Mouse (Mus musculus) forebrain, embryonic 14.5 days (tissue): Measurements from ENCODE around the gene Il17rc. TPM values are rescaled to one million over a fixed set of nuclear protein-coding genes. Genes with fewer than 3 reads are reported as not detected.
A peak's percentile ranks its signal among the peaks of the same experiment; 100 is the strongest.

Experiments used
- ATAC-seq: fragments of 200-750 bp; cut with Nextera tagmentation; 2 replicates; pipeline ENCODE4 v1.8.0; 2017; ENCODE audit warnings: mild to moderate bottlenecking, moderate library complexity
- DNase-seq: peaks from one replicate; pipeline ENCODE4 v3.0.0-alpha.2; 2015; ENCODE audit warnings: low spot score
- H3K27ac ChIP-seq: fragments of 300-500 bp; sonication (generic); 2 replicates; pipeline ENCODE4 v1.5.1; 2014; ENCODE audit warnings: low read depth, mild to moderate bottlenecking, control low read depth, low read length, moderate library complexity
- H3K27me3 ChIP-seq: fragments of 300-500 bp; sonication (generic); replicated peaks from 2 replicates; pipeline ENCODE4 v1.6.1; 2014; ENCODE audit warnings: low read length, control low read depth, mixed read lengths; ENCODE audit not compliant: control insufficient read depth, insufficient read depth
- H3K36me3 ChIP-seq: fragments of 300-500 bp; sonication (generic); 2 replicates; pipeline ENCODE4 v1.6.1; 2014; ENCODE audit warnings: low read length, control low read depth; ENCODE audit not compliant: control insufficient read depth, insufficient read depth
- H3K4me1 ChIP-seq: fragments of 300-500 bp; sonication (generic); 2 replicates; pipeline ENCODE4 v1.6.1; 2014; ENCODE audit warnings: antibody characterized with exemption, low read length, control low read depth; ENCODE audit not compliant: control insufficient read depth, insufficient read depth
- H3K4me2 ChIP-seq: fragments of 300-500 bp; sonication (generic); 2 replicates; pipeline ENCODE4 v1.6.1; 2014; ENCODE audit warnings: mild to moderate bottlenecking, control low read depth, low read length
- H3K4me3 ChIP-seq: fragments of 300-500 bp; sonication (generic); 2 replicates; pipeline ENCODE4 v1.5.1; 2014; ENCODE audit warnings: low read depth, low read length, control low read depth
- H3K9ac ChIP-seq: fragments of 300-500 bp; sonication (generic); 2 replicates; pipeline ENCODE4 v1.6.1; 2014; ENCODE audit warnings: mild to moderate bottlenecking, low read length, control low read depth, moderate library complexity
- H3K9me3 ChIP-seq: fragments of 300-500 bp; sonication (generic); replicated peaks from 2 replicates; pipeline ENCODE4 v1.6.1; 2016; ENCODE audit warnings: low read length, control low read depth, mixed read lengths; ENCODE audit not compliant: control insufficient read depth
- WGBS: fragments of 180-500 bp; shearing (Covaris S2); extraction: QIAGEN DNeasy Blood & Tissue Kit; methylation state at CpG from one replicate; pipeline ENCODE4 v1.1.7; 2014; 5-methylcytosine and 5-hydroxymethylcytosine counted together
- polyA plus RNA-seq: library from polyadenylated mRNA; unstranded; fragments of >200 nt; fragmentation: Nextera tagmentation; extraction: Ambion mirVana; gene quantifications from 2 replicates; pipeline ENCODE4 v1.2.1, GENCODE M21; 2014

The Il17rc gene
- polyA plus RNA-seq, 1 experiment from 2014 or later, result 1.3 TPM

DNA sequence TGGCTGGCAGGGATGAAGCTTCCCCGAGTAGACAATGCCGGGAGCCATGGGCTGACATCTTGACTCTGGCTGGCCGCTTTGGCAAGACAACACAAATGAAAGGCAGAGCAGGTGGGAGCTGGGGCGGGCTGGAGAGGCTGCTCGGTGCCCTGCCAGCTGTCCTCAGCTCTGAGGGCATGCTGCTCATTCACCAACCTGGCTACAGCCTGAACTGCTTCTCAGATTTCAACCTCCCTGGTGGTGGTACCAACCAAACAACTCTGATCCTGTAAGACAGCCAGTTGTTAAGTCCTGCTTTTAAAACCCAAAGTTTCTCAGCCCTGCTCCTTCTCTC lies 37.7 kb downstream of the Il17rc start:
- no peak for ATAC-seq
- WGBS, result 47% methylated on average over 5 of the region's 5 CpGs
- DNase-seq, result no peak

DNA sequence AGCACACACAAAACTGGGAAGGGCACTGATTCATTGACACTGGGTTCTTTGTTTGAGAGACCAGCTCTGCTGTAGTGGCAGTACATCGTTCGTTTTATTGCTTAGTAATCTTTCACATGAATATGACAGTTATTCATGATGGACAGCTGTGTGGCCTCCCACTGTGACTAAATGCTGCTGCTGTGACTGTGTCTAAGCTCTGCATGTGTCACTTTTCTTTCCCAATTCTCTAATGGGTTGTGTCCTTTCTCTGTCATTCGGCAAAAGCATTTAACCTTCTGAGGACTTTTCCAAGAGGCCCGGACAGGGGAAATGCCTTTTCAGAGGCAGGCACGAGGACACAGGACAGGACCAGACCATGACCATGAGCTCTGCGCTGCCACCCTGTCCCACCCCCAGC lies 42.7 kb downstream of the Il17rc start:
- H3K4me3 ChIP-seq, result no peak overlapping the region
- 96% methylated on average over 6 of the region's 6 CpGs for WGBS
- no peak overlapping the region for H3K4me2 ChIP-seq
- H3K36me3 ChIP-seq, result peaks cover 55% of the 10 kb centered on the region
- ATAC-seq (no peak), DNase-seq (no peak)
- no peaks in the 10 kb centered on the region for H3K4me1 ChIP-seq
- H3K9me3 ChIP-seq, result no peaks in the 10 kb centered on the region
- H3K27me3 ChIP-seq, result no peaks in the 10 kb centered on the region
- H3K9ac ChIP-seq, result no peak overlapping the region
- H3K27ac ChIP-seq, result no peak overlapping the region

More for the DNA sequence above, 37.7 kb downstream of the Il17rc start:
- Histone ChIP-seq H3K27me3 (no peaks in the 10 kb centered on the region), H3K36me3 (peaks cover 6% of the 10 kb centered on the region), H3K27ac (no peak overlapping the region), H3K4me2 (no peak overlapping the region), H3K4me3 (no peak overlapping the region), H3K4me1 (no peaks in the 10 kb centered on the region), H3K9ac (no peak overlapping the region), H3K9me3 (no peaks in the 10 kb centered on the region)

DNA sequence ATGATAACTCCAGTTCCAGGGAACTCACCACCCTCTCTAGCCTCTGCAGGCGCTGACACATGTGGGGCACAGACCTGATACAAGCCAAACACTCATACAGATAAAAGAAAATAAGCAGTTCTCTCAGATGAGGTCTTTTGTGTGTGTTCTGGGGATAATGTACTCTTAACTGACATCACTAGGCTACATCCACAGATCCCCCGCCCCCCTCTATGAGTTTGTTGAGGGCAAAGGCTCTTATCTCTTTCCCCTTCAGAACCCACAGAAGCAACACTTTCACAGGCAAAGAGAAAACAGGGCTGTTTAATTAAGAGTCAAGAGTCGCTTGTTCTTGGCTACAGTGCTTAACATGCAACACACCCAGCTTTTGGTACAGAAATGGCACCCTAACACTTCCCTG lies 43.4 kb downstream of the Il17rc start:
- WGBS, result 91% methylated on average over 3 of the region's 3 CpGs
- no peak for DNase-seq
- Histone ChIP-seq H3K27me3 (no peaks in the 10 kb centered on the region), H3K36me3 (peaks cover 62% of the 10 kb centered on the region), H3K4me2 (no peak overlapping the region), H3K27ac (no peak overlapping the region), H3K4me3 (no peak overlapping the region), H3K4me1 (no peaks in the 10 kb centered on the region), H3K9ac (no peak overlapping the region), H3K9me3 (no peaks in the 10 kb centered on the region)
- ATAC-seq, result no peak

DNA sequence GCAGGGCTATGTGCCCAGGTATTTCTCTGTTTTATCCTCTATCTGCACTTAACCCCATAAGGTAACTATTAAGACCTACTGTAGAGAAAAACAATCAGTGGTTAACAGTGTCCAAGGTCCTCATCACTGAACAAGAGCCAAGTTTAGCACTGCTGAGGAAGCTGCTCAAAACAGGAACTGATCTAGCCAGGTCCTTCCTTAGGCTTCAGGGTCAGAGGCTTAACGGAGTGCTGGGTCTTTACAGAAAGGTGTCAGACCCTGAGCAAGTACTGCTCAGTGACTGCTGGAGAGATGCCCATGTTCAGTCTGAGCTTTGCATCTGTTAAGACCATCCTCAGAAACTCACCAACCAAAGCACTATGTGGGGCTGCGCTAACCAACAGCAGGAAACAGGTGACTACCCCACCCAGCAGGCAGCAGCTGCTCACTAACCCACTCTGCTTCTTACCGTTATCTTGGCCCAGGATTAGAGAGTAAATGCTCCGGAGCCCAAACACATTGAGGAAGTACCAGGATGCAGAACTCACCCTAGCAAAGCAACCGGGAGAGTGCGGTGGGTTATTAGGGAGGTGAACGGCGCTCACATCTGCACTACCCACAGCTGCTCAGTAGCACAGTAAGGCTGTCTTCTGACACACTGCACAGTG lies 46.3 kb downstream of the Il17rc start:
- no peak overlapping the region for H3K4me2 ChIP-seq
- no peak overlapping the region for H3K4me3 ChIP-seq
- DNase-seq (no peak), ATAC-seq (no peak)
- no peaks in the 10 kb centered on the region for H3K4me1 ChIP-seq
- no peaks in the 10 kb centered on the region for H3K9me3 ChIP-seq
- no peak overlapping the region for H3K27ac ChIP-seq
- 94% methylated on average over 8 of the region's 8 CpGs for WGBS
- no peaks in the 10 kb centered on the region for H3K27me3 ChIP-seq
- H3K9ac ChIP-seq, result no peak overlapping the region
- H3K36me3 ChIP-seq, result peaks cover 92% of the 10 kb centered on the region

DNA sequence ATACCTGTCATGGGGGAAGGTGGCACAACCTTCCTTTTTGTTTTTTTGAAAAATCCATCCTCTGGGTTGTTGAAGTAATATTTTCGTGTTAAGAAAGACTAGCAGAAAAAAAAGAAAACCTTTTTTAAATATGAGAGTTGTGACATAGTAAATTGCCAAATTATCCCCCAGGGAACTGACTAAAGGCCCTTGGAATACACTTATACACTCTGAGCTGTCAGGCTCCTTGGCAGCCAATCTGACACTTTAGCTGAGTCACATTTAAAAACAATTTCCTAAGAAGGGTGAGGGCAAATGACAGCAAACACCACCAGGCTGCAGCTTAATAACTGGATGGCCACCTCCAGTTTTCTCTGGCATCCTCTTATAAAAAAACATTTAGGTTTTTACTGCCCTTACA lies 51.1 kb downstream of the Il17rc start:
- 91% methylated on average over 1 of the region's 1 CpGs for WGBS
- Histone ChIP-seq H3K36me3 (peaks cover 72% of the 10 kb centered on the region), H3K9ac (no peak overlapping the region), H3K4me1 (no peaks in the 10 kb centered on the region), H3K27me3 (no peaks in the 10 kb centered on the region), H3K27ac (no peak overlapping the region), H3K9me3 (no peaks in the 10 kb centered on the region), H3K4me2 (no peak overlapping the region), H3K4me3 (no peak overlapping the region)
- DNase-seq, result no peak
- no peak for ATAC-seq

DNA sequence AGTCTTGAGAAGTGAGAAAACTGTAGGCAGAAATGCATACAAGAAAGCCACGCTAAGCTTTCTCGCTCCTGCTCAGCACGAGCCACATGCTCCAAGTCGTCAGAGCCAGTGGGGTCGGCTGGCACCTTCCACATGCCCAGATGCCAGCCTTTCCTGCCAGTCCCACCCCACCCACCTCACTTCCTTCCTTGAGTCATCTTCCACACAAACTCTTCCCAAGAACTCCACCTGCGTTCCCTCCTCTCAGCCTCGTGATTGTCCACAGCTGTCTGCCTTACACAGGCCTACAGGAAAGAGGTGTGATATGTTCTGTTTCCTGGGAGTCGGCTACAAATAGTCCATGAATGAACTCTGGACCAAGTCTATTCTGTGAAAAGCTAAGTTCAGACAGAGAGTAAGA lies 52.2 kb downstream of the Il17rc start:
- H3K4me1 ChIP-seq, result no peaks in the 10 kb centered on the region
- no peak overlapping the region for H3K27ac ChIP-seq
- H3K9ac ChIP-seq, result no peak overlapping the region
- no peaks in the 10 kb centered on the region for H3K9me3 ChIP-seq
- no peak overlapping the region for H3K4me3 ChIP-seq
- H3K4me2 ChIP-seq, result no peak overlapping the region
- 94% methylated on average over 8 of the region's 8 CpGs for WGBS
- DNase-seq (no peak), ATAC-seq (no peak)
- H3K36me3 ChIP-seq, result peaks cover 66% of the 10 kb centered on the region
- H3K27me3 ChIP-seq, result no peaks in the 10 kb centered on the region

DNA sequence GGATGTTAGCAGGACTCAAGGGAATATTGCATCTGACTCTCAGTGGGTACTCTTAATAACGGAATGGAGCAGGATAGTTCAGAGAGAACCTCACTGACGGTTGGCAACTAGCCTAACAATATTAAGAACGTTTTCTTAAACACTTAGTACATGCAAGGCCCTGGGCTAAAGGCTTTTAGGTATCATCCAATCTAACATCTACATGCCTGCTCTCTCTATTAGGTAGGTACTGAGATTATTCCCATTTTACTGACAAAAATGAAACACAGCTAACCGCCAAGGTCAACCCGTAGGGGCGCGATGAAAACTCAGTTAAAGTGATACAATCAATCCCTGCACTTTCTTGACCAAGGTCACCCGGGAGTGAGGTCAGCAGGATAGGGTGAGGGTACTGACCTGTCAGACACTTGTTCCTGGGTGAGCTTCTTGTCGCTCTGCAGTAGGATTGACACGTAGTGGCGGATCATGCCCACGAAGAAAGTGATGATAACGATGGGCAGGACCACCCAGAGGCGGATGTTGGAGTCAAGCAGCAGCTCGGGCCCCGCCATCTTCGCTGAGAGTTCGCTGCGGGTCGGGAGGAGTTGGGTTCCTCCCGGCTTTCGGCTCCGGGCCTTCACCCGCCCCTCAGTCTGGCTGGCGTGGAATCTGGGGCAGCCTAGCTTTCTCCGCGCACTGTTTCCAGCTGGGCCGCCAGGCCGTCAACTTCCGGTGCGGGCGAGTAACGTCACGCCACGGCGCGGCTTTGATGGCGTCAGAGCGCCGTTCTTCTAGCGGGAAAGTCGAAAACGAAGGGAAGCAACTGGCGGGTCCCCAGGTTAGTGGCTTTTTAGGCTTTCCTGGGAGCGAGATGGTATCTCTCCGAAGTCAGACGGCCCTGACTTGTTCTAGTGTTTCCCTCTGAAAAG lies 60.0 kb downstream of the Il17rc start, which contains the start of the genes Emc3 and Fancd2:
TSS of gene Emc3 (minus strand) at position 721 of the 908 bp plus-strand sequence.
TSS of gene Fancd2 (plus strand) at position 751 of the 908 bp plus-strand sequence.
- Histone ChIP-seq H3K4me3 (peak within 1 kb of the TSS; percentile 77), H3K4me2 (peak within 1 kb of the TSS; percentile 83), H3K4me1 (peaks cover 7% of the 10 kb centered on the region), H3K27ac (peak within 1 kb of the TSS; percentile 68; the same call in 1 of the 2 replicates), H3K27me3 (no peaks in the 10 kb centered on the region), H3K36me3 (peaks cover 9% of the 10 kb centered on the region; the same call in 1 of the 2 replicates), H3K9ac (peak within 1 kb of the TSS; percentile 88), H3K9me3 (no peaks in the 10 kb centered on the region)
- peak; percentile 91 for DNase-seq
- under 1% methylated on average over 47 of the region's 47 CpGs for WGBS
- peak; percentile 98 for ATAC-seq

DNA sequence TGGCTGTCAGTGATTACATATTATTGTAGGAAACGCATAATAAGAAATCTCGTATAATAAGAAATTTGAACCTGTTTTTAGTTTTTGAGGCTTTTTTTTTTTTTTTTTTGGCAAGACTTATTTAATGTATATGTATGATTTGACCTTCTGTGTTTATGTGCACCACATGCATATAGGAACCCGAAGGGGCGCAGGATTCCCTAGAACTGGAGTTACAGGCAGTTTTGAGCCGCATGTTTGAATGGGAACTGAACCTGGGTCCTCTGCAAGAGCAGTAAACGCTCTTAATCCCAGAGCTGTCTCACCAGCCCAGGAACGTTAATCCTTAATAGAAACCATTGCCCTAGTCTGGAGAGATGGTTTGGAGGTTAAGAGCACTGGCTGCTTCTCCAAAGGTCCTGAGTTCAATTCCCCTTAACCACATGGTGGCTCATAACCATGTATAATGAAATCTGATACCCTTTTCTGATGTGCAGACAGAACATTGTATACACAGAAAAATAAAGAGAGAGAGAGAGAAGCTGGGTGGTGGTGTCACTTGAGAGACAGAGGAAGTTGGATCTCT lies 60.7 kb downstream of the Il17rc start:
- peak overlapping the region; percentile 77 for H3K4me3 ChIP-seq
- ATAC-seq, result 0 out of 2 replicates have a peak, but pooled peaks have one; percentile 16
- WGBS, result 3% methylated on average over 7 of the region's 7 CpGs
- peak overlapping the region; percentile 83 for H3K4me2 ChIP-seq
- H3K4me1 ChIP-seq, result peaks cover 7% of the 10 kb centered on the region
- DNase-seq, result no peak
- peaks cover 9% of the 10 kb centered on the region; the same call in 1 of the 2 replicates for H3K36me3 ChIP-seq
- peak overlapping the region; percentile 88 for H3K9ac ChIP-seq
- no peak overlapping the region for H3K27ac ChIP-seq
- no peaks in the 10 kb centered on the region for H3K9me3 ChIP-seq
- H3K27me3 ChIP-seq, result no peaks in the 10 kb centered on the region
